Mouse (Mus musculus): ENCODE data around the gene Ncs1.

DNA sequence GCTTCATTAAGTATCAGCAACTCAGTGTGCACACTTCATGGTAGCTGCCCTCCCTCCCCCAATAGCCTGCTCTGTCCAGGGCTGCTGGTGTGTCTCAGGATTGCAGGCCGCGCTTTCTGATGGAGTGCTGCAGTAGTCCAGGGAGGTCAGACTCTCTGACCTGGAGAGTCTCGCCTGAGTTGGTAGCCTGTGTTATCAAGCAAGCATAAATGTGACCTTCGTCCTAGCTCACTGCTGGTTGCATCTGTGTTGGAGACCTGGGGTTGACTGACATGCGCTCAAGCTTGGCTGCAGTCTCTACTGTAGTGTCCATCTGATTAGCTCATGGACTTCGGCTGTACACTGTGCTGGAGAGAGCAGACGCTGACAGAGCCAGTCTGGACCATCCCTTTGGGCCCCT is 43.8 kb upstream of the Ncs1 start:
- no peak for TF ChIP-seq CTCF (conservative IDR thresholded peaks at IDR 0.05; ENCODE audit: low read length)
- no peak for TF ChIP-seq POU5F1 (IDR thresholded peaks at IDR 0.05; ENCODE audit: borderline replicate concordance, low read length)
- no peak for TF ChIP-seq NANOG (IDR thresholded peaks at IDR 0.05; ENCODE audit: borderline replicate concordance, low read length)

All from E14TG2a.4 (cell line).